Mouse (Mus musculus) neural tube, embryonic 12.5 days (tissue): ENCODE data around the gene Tgm7. TPM values are rescaled to one million over a fixed set of nuclear protein-coding genes. Genes with fewer than 3 reads are reported as not detected.

Experiments used
- ATAC-seq: fragments of 200-750 bp; cut with Nextera tagmentation; 2 replicates; pipeline ENCODE4 v1.8.0; 2017; ENCODE audit warnings: low read depth, mild to moderate bottlenecking, moderate TSS enrichment, moderate library complexity; ENCODE audit not compliant: low FRiP score
- H3K27ac ChIP-seq: fragments of 300-500 bp; sonication (generic); 2 replicates; pipeline ENCODE4 v1.5.1; 2016
- H3K27me3 ChIP-seq: fragments of 300-500 bp; sonication (generic); replicated peaks from 2 replicates; pipeline ENCODE4 v1.6.1; 2016; ENCODE audit warnings: mild to moderate bottlenecking
- H3K36me3 ChIP-seq: fragments of 300-500 bp; sonication (generic); 2 replicates; pipeline ENCODE4 v1.6.1; 2016; ENCODE audit warnings: mild to moderate bottlenecking
- H3K4me1 ChIP-seq: fragments of 300-500 bp; sonication (generic); 2 replicates; pipeline ENCODE4 v1.6.1; 2016
- H3K4me2 ChIP-seq: fragments of 300-500 bp; sonication (generic); replicated peaks from 2 replicates; pipeline ENCODE4 v1.6.1; 2016; ENCODE audit warnings: mild to moderate bottlenecking
- H3K4me3 ChIP-seq: fragments of 300-500 bp; sonication (generic); 2 replicates; pipeline ENCODE4 v1.5.1; 2016
- H3K9ac ChIP-seq: fragments of 300-500 bp; sonication (generic); 2 replicates; pipeline ENCODE4 v1.6.1; 2016; ENCODE audit warnings: mild to moderate bottlenecking
- H3K9me3 ChIP-seq: fragments of 300-500 bp; sonication (generic); 2 replicates; pipeline ENCODE4 v1.6.1; 2016; ENCODE audit warnings: mild to moderate bottlenecking
- WGBS: fragments of 180-500 bp; shearing (Covaris S2); methylation state at CpG from one replicate; pipeline ENCODE4 v1.1.7; 2016; 5-methylcytosine and 5-hydroxymethylcytosine counted together
- polyA plus RNA-seq: library from polyadenylated mRNA; unstranded; fragments of >200 nt; fragmentation: Nextera tagmentation; extraction: Ambion mirVana; gene quantifications from 2 replicates; pipeline ENCODE4 v1.2.1, GENCODE M21; 2016

Tgm7 gene
- polyA plus RNA-seq, 1 experiment from 2014 or later: not detected

- Histone ChIP-seq H3K9me3 (no peaks in the 10 kb centered on the region), H3K4me1 (no peaks in the 10 kb centered on the region), H3K4me3 (no peak overlapping the region), H3K36me3 (no peaks in the 10 kb centered on the region), H3K9ac (no peak overlapping the region), H3K4me2 (no peak overlapping the region), H3K27ac (no peak overlapping the region), H3K27me3 (no peaks in the 10 kb centered on the region)
- 64% methylated on average over 2 of the region's 2 CpGs for WGBS
- ATAC-seq: no peak
These were observed 48.3 kb downstream of the Tgm7 start for GRCm38 (mm10) chr2:121061315-121061714.

- Histone ChIP-seq H3K4me2 (no peak overlapping the region), H3K9me3 (no peaks in the 10 kb centered on the region), H3K27me3 (no peaks in the 10 kb centered on the region), H3K36me3 (no peaks in the 10 kb centered on the region), H3K4me1 (no peaks in the 10 kb centered on the region), H3K4me3 (no peak overlapping the region), H3K9ac (no peak overlapping the region), H3K27ac (no peak overlapping the region)
- 76% methylated on average over 6 of the region's 6 CpGs for WGBS
- no peak for ATAC-seq
These were observed 51.6 kb downstream of the Tgm7 start for GRCm38 (mm10) chr2:121057997-121058396.

GRCm38 (mm10) chr2:121055915-121056314, 53.7 kb downstream of the Tgm7 start:
- Histone ChIP-seq H3K4me2 (no peak overlapping the region), H3K27ac (no peak overlapping the region), H3K36me3 (no peaks in the 10 kb centered on the region), H3K4me3 (no peak overlapping the region), H3K4me1 (no peaks in the 10 kb centered on the region), H3K9me3 (no peaks in the 10 kb centered on the region), H3K27me3 (no peaks in the 10 kb centered on the region), H3K9ac (no peak overlapping the region)
- 89% methylated on average over 6 of the region's 6 CpGs for WGBS
- no peak for ATAC-seq

GRCm38 (mm10) chr2:121054060-121054459, 55.5 kb downstream of the Tgm7 start:
- WGBS: 86% methylated on average over 2 of the region's 2 CpGs
- H3K4me1 ChIP-seq: no peaks in the 10 kb centered on the region
- no peak overlapping the region for H3K4me2 ChIP-seq
- H3K36me3 ChIP-seq: no peaks in the 10 kb centered on the region
- no peaks in the 10 kb centered on the region for H3K27me3 ChIP-seq
- H3K9me3 ChIP-seq: no peaks in the 10 kb centered on the region
- H3K4me3 ChIP-seq: no peak overlapping the region
- no peak overlapping the region for H3K27ac ChIP-seq
- no peak for ATAC-seq
- no peak overlapping the region for H3K9ac ChIP-seq

- H3K9me3 ChIP-seq: no peaks in the 10 kb centered on the region
- no peak overlapping the region for H3K4me3 ChIP-seq
- H3K27ac ChIP-seq: no peak overlapping the region
- no peak overlapping the region for H3K9ac ChIP-seq
- no peaks in the 10 kb centered on the region for H3K4me1 ChIP-seq
- H3K27me3 ChIP-seq: no peaks in the 10 kb centered on the region
- no peaks in the 10 kb centered on the region for H3K36me3 ChIP-seq
- no peak for ATAC-seq
- no peak overlapping the region for H3K4me2 ChIP-seq
- 92% methylated on average over 5 of the region's 5 CpGs for WGBS
These were observed 57.4 kb downstream of the Tgm7 start for GRCm38 (mm10) chr2:121052176-121052575.

- no peaks in the 10 kb centered on the region for H3K9me3 ChIP-seq
- no peaks in the 10 kb centered on the region for H3K36me3 ChIP-seq
- no peak overlapping the region for H3K4me2 ChIP-seq
- ATAC-seq: no peak
- H3K9ac ChIP-seq: no peak overlapping the region
- no peak overlapping the region for H3K27ac ChIP-seq
- H3K27me3 ChIP-seq: no peaks in the 10 kb centered on the region
- no peaks in the 10 kb centered on the region for H3K4me1 ChIP-seq
- H3K4me3 ChIP-seq: no peak overlapping the region
- WGBS: 78% methylated on average over 4 of the region's 4 CpGs
These were observed 63.9 kb downstream of the Tgm7 start for GRCm38 (mm10) chr2:121045653-121046052.

Other genes starting within 250 kb of the Tgm7 start
- gene Ubr1, start 139.1 kb downstream of the Tgm7 start, polyA plus RNA-seq: 27.7 and 31.2 TPM in 2 replicates
- gene Tmem62, start 132.8 kb downstream of the Tgm7 start, polyA plus RNA-seq: 8.0 and 10.6 TPM in 2 replicates
- 62.5 and 67.6 TPM in 2 replicates for gene Ccndbp1, start 101.4 kb downstream of the Tgm7 start, polyA plus RNA-seq
- 3.1 and 3.5 TPM in 2 replicates for gene Epb42, start 72.7 kb downstream of the Tgm7 start, polyA plus RNA-seq
- 0.19 and 0.39 TPM in 2 replicates for gene Tgm5, start 24.0 kb downstream of the Tgm7 start, polyA plus RNA-seq
- gene Adal, start 30.6 kb upstream of the Tgm7 start, polyA plus RNA-seq: 31.8 and 32.8 TPM in 2 replicates
- 21.1 and 22.0 TPM in 2 replicates for gene Lcmt2, start 30.9 kb upstream of the Tgm7 start, polyA plus RNA-seq
- 71.3 and 74.9 TPM in 2 replicates for gene Tubgcp4, start 60.9 kb upstream of the Tgm7 start, polyA plus RNA-seq
- gene Zscan29, start 61.3 kb upstream of the Tgm7 start, polyA plus RNA-seq: 11.2 and 11.7 TPM in 2 replicates
- gene Trp53bp1, start 161.6 kb upstream of the Tgm7 start, polyA plus RNA-seq: 177 and 178 TPM in 2 replicates
- gene Map1a, start 179.8 kb upstream of the Tgm7 start, polyA plus RNA-seq: 10.3 and 12.6 TPM in 2 replicates
- gene Ppip5k1, start 245.6 kb upstream of the Tgm7 start, polyA plus RNA-seq: 13.0 and 13.1 TPM in 2 replicates
- gene Ckmt1, start 247.9 kb upstream of the Tgm7 start, polyA plus RNA-seq: 19.6 and 19.7 TPM in 2 replicates